9 mouse cellular contexts compared by ENCODE assay signal in genomic region chr7:45638623-45639401, GRCm38 (mm10). TPM values are rescaled to one million over a fixed set of nuclear protein-coding genes. Genes with fewer than 3 reads are reported as not detected.
DNase-seq lines count a peak whose midpoint lies in the region; ATAC-seq and TF ChIP-seq lines count a peak whose summit lies in the region.
"Had no signal": no experiment of that assay in that cellular context is flagged by ENCODE, and none has a peak within 500 bp of the region (broad histone marks: within the 10 kb centered on the region; RNA-seq: fewer than 3 reads in every experiment).

No protein-coding gene starts in this region.

- WGBS in thymus, adult 2 months: 93% methylated on average over 29 of the region's 29 CpGs
- 19% methylated on average over 29 of the region's 29 CpGs for WGBS in forebrain, embryonic 15.5 days
- WGBS in liver, embryonic 12.5 days (ENCODE audit: insufficient replicate concordance): 57% methylated on average over 29 of the region's 29 CpGs
- 21% methylated on average over 29 of the region's 29 CpGs for WGBS in neural tube, embryonic 14.5 days

- TF ChIP-seq POLR2A in thymus, adult 2 months (IDR thresholded peaks at IDR 0.05; ENCODE audit: control insufficient read depth, extremely low read depth, insufficient read depth, low read length, poor library complexity): no peak

- peaks cover 12% of the 10 kb centered on the region for H3K4me1 ChIP-seq in thymus, adult 2 months (replicated peaks; ENCODE audit: control insufficient read depth, insufficient read depth, low read length)
- peaks cover 24% of the 10 kb centered on the region for H3K4me1 ChIP-seq in forebrain, embryonic 15.5 days
- H3K4me1 ChIP-seq in liver, embryonic 12.5 days: peaks cover 21% of the 10 kb centered on the region
- H3K4me1 ChIP-seq in neural tube, embryonic 14.5 days (ENCODE audit: control insufficient read depth, insufficient read depth, low read length): peaks cover 12% of the 10 kb centered on the region

- no peaks in the 10 kb centered on the region for H3K27me3 ChIP-seq in thymus, adult 2 months (ENCODE audit: control insufficient read depth, insufficient read depth, low read length)
- no peaks in the 10 kb centered on the region for H3K27me3 ChIP-seq in forebrain, embryonic 15.5 days
- H3K27me3 ChIP-seq in liver, embryonic 12.5 days (replicated peaks): peaks cover 20% of the 10 kb centered on the region; the same call in 1 of the 2 replicates
- H3K27me3 ChIP-seq in neural tube, embryonic 14.5 days (ENCODE audit: control insufficient read depth, insufficient read depth, low read length): no peaks in the 10 kb centered on the region

- ATAC-seq in forebrain, embryonic 15.5 days (replicated peaks): peak; percentile 92
- peak; percentile 58; the same call in 1 of the 2 replicates for ATAC-seq in liver, embryonic 12.5 days
- ATAC-seq in neural tube, embryonic 14.5 days (ENCODE audit: low read depth): peak; percentile 88

- no peaks in the 10 kb centered on the region for H3K9me3 ChIP-seq in forebrain, embryonic 15.5 days
- no peaks in the 10 kb centered on the region for H3K9me3 ChIP-seq in liver, embryonic 12.5 days (replicated peaks)
- no peaks in the 10 kb centered on the region; the same call in 1 of the 2 replicates for H3K9me3 ChIP-seq in neural tube, embryonic 14.5 days (ENCODE audit: control insufficient read depth, low read length)

- no peaks in the 10 kb centered on the region for H3K36me3 ChIP-seq in thymus, adult 2 months (ENCODE audit: control insufficient read depth, insufficient read depth, low read length)
- peaks cover 8% of the 10 kb centered on the region; the same call in 1 of the 2 replicates for H3K36me3 ChIP-seq in forebrain, embryonic 15.5 days
- peaks cover 6% of the 10 kb centered on the region; the same call in 1 of the 2 replicates for H3K36me3 ChIP-seq in liver, embryonic 12.5 days
- H3K36me3 ChIP-seq in neural tube, embryonic 14.5 days (ENCODE audit: control insufficient read depth, insufficient read depth, low read length): no peaks in the 10 kb centered on the region; the same call in 1 of the 2 replicates

- intact Hi-C loops in heart, postnatal 10 days (cut with DNase I): no loop called here

- TF ChIP-seq CTCF in thymus, adult 2 months (IDR thresholded peaks at IDR 0.05; ENCODE audit: borderline replicate concordance, control insufficient read depth, extremely low read depth, insufficient read depth, low read length, poor library complexity): no peak

- peak overlapping the region; percentile 48 for H3K4me2 ChIP-seq in forebrain, embryonic 15.5 days (replicated peaks)
- peak overlapping the region; percentile 35 for H3K4me2 ChIP-seq in liver, embryonic 12.5 days
- H3K4me2 ChIP-seq in neural tube, embryonic 14.5 days (ENCODE audit: low read depth, low read length): peak overlapping the region; percentile 50

- peak overlapping the region; percentile 23 for H3K9ac ChIP-seq in forebrain, embryonic 15.5 days (replicated peaks)
- H3K9ac ChIP-seq in liver, embryonic 12.5 days: no peak overlapping the region
- no peak overlapping the region for H3K9ac ChIP-seq in neural tube, embryonic 14.5 days (replicated peaks; ENCODE audit: low read depth, low read length)

- DNase-seq in thymus, postnatal 4 days: peak; percentile 35
- no peak for DNase-seq in thymus, adult 2 months
- DNase-seq in heart, postnatal 10 days: peak; percentile 94 to 95
- peak; percentile 94 to 97 for DNase-seq in kidney, postnatal 4 days
- DNase-seq in urinary bladder, postnatal 25 days (ENCODE audit: low spot score): peak; percentile 79

- no peak overlapping the region for H3K4me3 ChIP-seq in thymus, adult 2 months (ENCODE audit: control insufficient read depth, insufficient read depth, low read length)
- H3K4me3 ChIP-seq in forebrain, embryonic 15.5 days: peak overlapping the region; percentile 35
- peak overlapping the region; percentile 10; the same call in 1 of the 2 replicates for H3K4me3 ChIP-seq in liver, embryonic 12.5 days
- H3K4me3 ChIP-seq in neural tube, embryonic 14.5 days (ENCODE audit: low read depth, low read length): peak overlapping the region; percentile 19

- H3K27ac ChIP-seq in thymus, adult 2 months (ENCODE audit: control insufficient read depth, insufficient read depth, low read length): no peak overlapping the region
- peak overlapping the region; percentile 51; the same call in 1 of the 2 replicates for H3K27ac ChIP-seq in forebrain, embryonic 15.5 days (replicated peaks)
- no peak overlapping the region for H3K27ac ChIP-seq in liver, embryonic 12.5 days
- H3K27ac ChIP-seq in neural tube, embryonic 14.5 days (ENCODE audit: low read depth, low read length): no peak overlapping the region

RNA-seq across cellular contexts. Expression of gene Mamstr, which starts 1.0 kb away (rescaled TPM):
- polyA plus RNA-seq in thymus, adult 2 months (2012; rRNA removed): 3.9 and 4.4 TPM in 2 replicates
- polyA plus RNA-seq in forebrain, embryonic 15.5 days (2015; fragmentation: Nextera tagmentation; extraction: Ambion mirVana): 2.5 and 2.7 TPM in 2 replicates
- total RNA-seq in heart, postnatal 10 days (2021): 1 to 10 TPM; 7.5 to 8.5 TPM
- polyA plus RNA-seq in liver, embryonic 12.5 days (2016; fragmentation: Nextera tagmentation; extraction: Ambion mirVana): 0.69 and 0.81 TPM in 2 replicates
- polyA plus RNA-seq in neural tube, embryonic 14.5 days (2014; fragmentation: Nextera tagmentation; extraction: Ambion mirVana): 2.6 and 3.0 TPM in 2 replicates

RNA-seq across cellular contexts. Expression of gene Rasip1, which starts 11.5 kb away (rescaled TPM):
- polyA plus RNA-seq in thymus, adult 2 months (2012; rRNA removed): 6.3 and 8.6 TPM in 2 replicates
- 15.5 and 16.6 TPM in 2 replicates for polyA plus RNA-seq in forebrain, embryonic 15.5 days (2015; fragmentation: Nextera tagmentation; extraction: Ambion mirVana)
- total RNA-seq in heart, postnatal 10 days (2021): 10 to 100 TPM; 51.9 to 52.4 TPM
- 10.5 and 11.8 TPM in 2 replicates for polyA plus RNA-seq in liver, embryonic 12.5 days (2016; fragmentation: Nextera tagmentation; extraction: Ambion mirVana)
- 12.8 and 14.2 TPM in 2 replicates for polyA plus RNA-seq in neural tube, embryonic 14.5 days (2014; fragmentation: Nextera tagmentation; extraction: Ambion mirVana)
- polyA plus RNA-seq: C2C12 had no signal

RNA-seq across cellular contexts. Expression of gene Izumo1, which starts 17.2 kb away (rescaled TPM):
- 0.45 and 0.75 TPM in 2 replicates for polyA plus RNA-seq in thymus, adult 2 months (2012; rRNA removed)
- polyA plus RNA-seq in forebrain, embryonic 15.5 days (2015; fragmentation: Nextera tagmentation; extraction: Ambion mirVana): 0.17 TPM in 1 of 2 replicates, not detected in the other
- total RNA-seq in heart, postnatal 10 days (2021): under 1 TPM; 0.22 to 0.65 TPM
- 0.20 and 0.23 TPM in 2 replicates for polyA plus RNA-seq in liver, embryonic 12.5 days (2016; fragmentation: Nextera tagmentation; extraction: Ambion mirVana)
- polyA plus RNA-seq in neural tube, embryonic 14.5 days (2014; fragmentation: Nextera tagmentation; extraction: Ambion mirVana): not detected in 2 replicates
- polyA plus RNA-seq: C2C12 had no signal

RNA-seq across cellular contexts. Expression of gene Fut1, which starts 21.7 kb away (rescaled TPM):
- polyA plus RNA-seq in thymus, adult 2 months (2012; rRNA removed): 4.7 and 5.9 TPM in 2 replicates
- not detected in 2 replicates for polyA plus RNA-seq in forebrain, embryonic 15.5 days (2015; fragmentation: Nextera tagmentation; extraction: Ambion mirVana)
- not detected for total RNA-seq in heart, postnatal 10 days (2021)
- 0.15 TPM in 1 of 2 replicates, not detected in the other for polyA plus RNA-seq in liver, embryonic 12.5 days (2016; fragmentation: Nextera tagmentation; extraction: Ambion mirVana)
- polyA plus RNA-seq in neural tube, embryonic 14.5 days (2014; fragmentation: Nextera tagmentation; extraction: Ambion mirVana): not detected in 2 replicates

RNA-seq across cellular contexts. Expression of gene Fgf21, which starts 23.5 kb away (rescaled TPM):
- 18.9 and 19.2 TPM in 2 replicates for polyA plus RNA-seq in thymus, adult 2 months (2012; rRNA removed)
- polyA plus RNA-seq in forebrain, embryonic 15.5 days (2015; fragmentation: Nextera tagmentation; extraction: Ambion mirVana): not detected in 2 replicates
- total RNA-seq in heart, postnatal 10 days (2021): not detected
- polyA plus RNA-seq in liver, embryonic 12.5 days (2016; fragmentation: Nextera tagmentation; extraction: Ambion mirVana): not detected in 2 replicates
- not detected in 2 replicates for polyA plus RNA-seq in neural tube, embryonic 14.5 days (2014; fragmentation: Nextera tagmentation; extraction: Ambion mirVana)
